Mouse (Mus musculus): ENCODE measurements at regions not wholly inside any gene's neighbourhood (a gene's known extent, or its start where the extent isn't known, plus 50 kb on each side); places are given as distances from the start of the nearest gene placed in this dataset.

GRCm38 (mm10) chr12:55930468-55930867 is 94.3 kb downstream of the Brms1l start:
- no peak for ATAC-seq (ENCODE audit: low read depth)
- no peak overlapping the region for H3K4me2 ChIP-seq (ENCODE audit: low read depth, low read length)
- no peaks in the 10 kb centered on the region for H3K9me3 ChIP-seq (ENCODE audit: control insufficient read depth, low read length)
- H3K27me3 ChIP-seq (replicated peaks; ENCODE audit: control insufficient read depth, insufficient read depth, low read length), result no peaks in the 10 kb centered on the region
- H3K4me1 ChIP-seq (ENCODE audit: control insufficient read depth, insufficient read depth, low read length), result no peaks in the 10 kb centered on the region
- DNase-seq (ENCODE audit: low spot score), result no peak
- H3K27ac ChIP-seq (replicated peaks; ENCODE audit: low read depth, low read length), result no peak overlapping the region
- no peak overlapping the region for H3K4me3 ChIP-seq (ENCODE audit: low read depth, low read length)
- no peak overlapping the region for H3K9ac ChIP-seq (ENCODE audit: low read depth, low read length)
- H3K36me3 ChIP-seq (ENCODE audit: control insufficient read depth, insufficient read depth, low read length), result no peaks in the 10 kb centered on the region
- WGBS, result 65% methylated on average over 4 of the region's 4 CpGs

GRCm38 (mm10) chr12:55926974-55927321 is 90.8 kb downstream of the Brms1l start:
- Histone ChIP-seq H3K36me3 (ENCODE audit: control insufficient read depth, insufficient read depth, low read length) (no peaks in the 10 kb centered on the region), H3K9me3 (ENCODE audit: control insufficient read depth, low read length) (no peaks in the 10 kb centered on the region), H3K4me3 (ENCODE audit: low read depth, low read length) (no peak overlapping the region), H3K4me2 (ENCODE audit: low read depth, low read length) (no peak overlapping the region), H3K27ac (replicated peaks; ENCODE audit: low read depth, low read length) (no peak overlapping the region), H3K9ac (ENCODE audit: low read depth, low read length) (no peak overlapping the region), H3K27me3 (replicated peaks; ENCODE audit: control insufficient read depth, insufficient read depth, low read length) (no peaks in the 10 kb centered on the region), H3K4me1 (ENCODE audit: control insufficient read depth, insufficient read depth, low read length) (no peaks in the 10 kb centered on the region)
- ATAC-seq (ENCODE audit: low read depth), result no peak
- DNase-seq (ENCODE audit: low spot score), result no peak
- WGBS, result 89% methylated on average over 1 of the region's 1 CpGs

GRCm38 (mm10) chr12:55926276-55926973 is 90.3 kb downstream of the Brms1l start:
- DNase-seq (ENCODE audit: low spot score) (no peak), ATAC-seq (ENCODE audit: low read depth) (no peak)
- WGBS, result 77% methylated on average over 2 of the region's 2 CpGs
- Histone ChIP-seq H3K4me3 (ENCODE audit: low read depth, low read length) (no peak overlapping the region), H3K9me3 (ENCODE audit: control insufficient read depth, low read length) (no peaks in the 10 kb centered on the region), H3K27ac (replicated peaks; ENCODE audit: low read depth, low read length) (no peak overlapping the region), H3K27me3 (replicated peaks; ENCODE audit: control insufficient read depth, insufficient read depth, low read length) (no peaks in the 10 kb centered on the region), H3K4me1 (ENCODE audit: control insufficient read depth, insufficient read depth, low read length) (no peaks in the 10 kb centered on the region), H3K36me3 (ENCODE audit: control insufficient read depth, insufficient read depth, low read length) (no peaks in the 10 kb centered on the region), H3K4me2 (ENCODE audit: low read depth, low read length) (no peak overlapping the region), H3K9ac (ENCODE audit: low read depth, low read length) (no peak overlapping the region)

Data from embryonic facial prominence, embryonic 14.5 days (tissue).